Mouse (Mus musculus): ENCODE results near the gene Capza1.
"Not testable (repeated sequence)": the region's sequence is repeated elsewhere in the genome, so short reads cannot be mapped to it uniquely, and the experiment has no call there.

Gene Capza1

GRCm38 (mm10) chr3:104863786-104864650, at the start of gene Capza1, which contains the start of gene St7l:
Gene Capza1 (minus strand): TSS chr3:104864505.
Gene St7l (plus strand): TSS chr3:104864005.
- peak; percentile 88 for DNase-seq (ENCODE audit: low read depth)

DNA sequence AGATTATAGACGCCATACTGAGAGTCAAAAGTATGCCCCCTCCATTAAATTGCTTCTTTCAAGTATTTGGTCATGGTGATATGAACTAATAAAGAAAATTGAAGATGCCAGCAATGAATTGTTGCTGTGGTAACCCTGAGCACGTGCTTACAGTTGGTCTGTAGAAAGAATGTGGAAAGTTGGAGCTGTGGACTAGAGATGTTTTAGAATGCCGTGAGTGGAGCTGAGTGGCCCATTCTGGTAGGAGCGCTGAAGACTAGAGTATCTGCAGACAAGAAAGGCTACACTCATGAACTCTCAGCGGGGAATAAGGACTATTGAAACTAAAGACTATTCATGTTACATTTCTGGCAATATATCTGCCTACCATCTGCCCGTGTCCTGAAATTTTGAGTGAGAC, 44.9 kb upstream of the Capza1 start:
- no peak for DNase-seq (ENCODE audit: low read depth)

DNA sequence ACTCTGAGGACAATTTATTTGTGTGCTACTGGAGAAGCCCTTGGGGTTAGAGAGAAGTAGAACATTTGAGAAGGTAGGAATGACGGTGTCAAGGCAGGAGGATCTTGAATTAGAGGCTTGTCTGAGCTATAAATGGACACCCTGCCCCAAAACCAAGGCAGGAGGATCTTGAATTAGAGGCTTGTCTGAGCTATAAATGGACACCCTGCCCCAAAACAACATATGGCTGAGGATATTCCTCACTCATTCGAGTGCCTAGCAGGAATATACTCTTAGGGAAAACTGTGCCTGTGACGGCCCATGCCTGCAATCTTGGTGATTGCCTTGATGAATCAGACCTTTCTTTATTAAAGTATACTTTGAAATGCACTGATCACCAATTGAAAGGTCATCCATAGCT, 41.7 kb upstream of the Capza1 start:
- no peak for DNase-seq (ENCODE audit: low read depth)

GRCm38 (mm10) chr3:104905389-104905788, 41.1 kb upstream of the Capza1 start:
- no peak for DNase-seq (ENCODE audit: low read depth)

DNA sequence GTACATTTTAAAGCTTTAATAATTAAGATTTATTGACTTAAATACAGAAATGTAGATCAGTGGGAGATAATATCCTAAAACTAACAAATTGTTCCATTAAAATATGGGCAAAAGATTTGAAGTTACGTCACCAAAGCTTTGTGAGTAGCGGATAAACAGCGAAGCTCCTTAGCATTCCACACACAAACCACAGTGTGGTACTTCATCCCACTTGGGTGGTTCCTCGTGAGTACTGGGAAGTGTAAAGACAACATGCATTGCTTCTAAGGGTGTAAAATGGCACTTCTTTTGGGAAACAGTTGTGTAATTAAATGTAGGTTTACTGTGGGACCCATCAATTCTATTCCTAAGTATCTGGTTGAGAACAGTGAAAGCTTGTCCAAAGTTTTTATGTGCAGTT, 36.8 kb upstream of the Capza1 start:
- no peak for DNase-seq (ENCODE audit: low read depth)

DNA sequence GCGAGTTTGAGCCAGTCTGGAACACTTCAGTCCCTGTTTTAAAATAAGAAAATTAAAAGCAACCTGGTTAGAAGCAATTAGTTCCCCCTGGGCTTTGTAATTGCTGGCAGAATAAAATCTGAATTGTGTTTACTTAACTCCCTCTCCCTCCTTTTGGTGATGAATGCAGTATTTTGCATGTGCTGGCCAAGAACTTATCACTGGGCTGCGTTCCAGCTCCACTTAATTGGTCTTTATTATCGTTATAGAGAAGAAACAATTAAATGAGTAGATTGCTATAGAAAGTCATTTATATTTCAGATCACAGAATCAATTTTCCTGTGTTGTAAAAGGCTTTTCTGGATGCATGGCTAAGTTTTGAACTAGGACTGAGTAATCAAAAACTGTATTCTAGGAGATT, 31.8 kb upstream of the Capza1 start:
- DNase-seq (ENCODE audit: low read depth), result no peak

- DNase-seq (ENCODE audit: low read depth), result no peak
These were observed 24.3 kb upstream of the Capza1 start for GRCm38 (mm10) chr3:104888585-104888984.

DNA sequence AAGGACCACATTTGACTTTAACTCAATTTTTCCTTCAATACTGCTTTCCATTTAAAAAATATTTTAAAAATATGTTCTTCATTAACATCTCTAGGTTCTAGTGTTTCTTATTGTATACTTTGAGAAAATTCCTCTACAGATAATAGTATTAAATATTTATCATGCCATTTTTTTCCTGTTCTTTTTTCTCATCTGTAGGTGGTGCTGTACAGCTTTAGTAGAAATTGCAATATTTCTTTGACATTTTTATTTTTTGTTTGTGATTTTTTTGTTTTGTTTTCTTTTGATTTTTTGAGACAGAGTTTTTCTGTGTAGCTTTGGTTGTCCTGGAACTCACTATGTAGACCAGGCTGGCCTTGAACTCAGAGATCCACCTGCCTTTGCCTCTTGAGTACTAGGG, 5.3 kb upstream of the Capza1 start:
- DNase-seq (ENCODE audit: low read depth), result no peak

DNA sequence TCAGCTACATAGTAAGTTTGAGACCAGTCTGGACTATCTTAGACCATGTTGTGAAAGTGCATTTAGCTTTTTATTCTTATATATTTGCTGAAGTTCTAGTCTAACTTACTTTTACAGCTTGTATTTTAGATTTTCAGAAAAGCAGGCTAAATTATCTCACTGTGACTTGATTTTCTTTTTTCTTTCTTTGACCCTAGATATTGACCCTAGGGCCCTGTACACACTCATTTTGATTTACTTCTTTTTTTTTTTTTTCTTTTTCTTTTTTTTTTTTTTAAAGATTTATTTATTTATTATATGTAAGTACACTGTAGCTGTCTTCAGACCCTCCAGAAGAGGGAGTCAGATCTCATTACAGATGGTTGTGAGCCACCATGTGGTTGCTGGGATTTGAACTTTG, 2.4 kb upstream of the Capza1 start:
- DNase-seq (ENCODE audit: low read depth), result not testable (repeated sequence)

DNA sequence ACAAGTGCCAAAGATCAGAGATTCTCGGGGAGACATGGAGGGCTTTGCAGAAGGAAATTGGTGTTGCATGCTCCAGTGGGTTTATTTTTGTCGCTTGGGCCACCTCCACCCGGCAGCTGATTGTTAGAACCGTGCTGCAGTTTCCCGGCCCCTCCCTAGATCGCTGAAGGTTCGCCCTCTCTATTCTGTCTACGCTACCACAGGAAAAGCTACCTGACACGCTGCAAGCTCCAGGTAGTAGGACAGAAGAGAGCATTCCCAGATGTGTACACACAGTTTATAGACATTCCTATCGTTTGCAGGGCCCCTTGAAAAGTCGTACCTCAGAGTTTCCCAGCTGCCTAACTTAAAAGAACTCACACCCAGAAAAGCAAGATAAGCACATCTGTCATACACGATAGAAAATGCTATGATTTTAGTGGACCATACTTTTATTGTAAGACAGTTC, 1.1 kb upstream of the Capza1 start:
- DNase-seq (ENCODE audit: low read depth), result no peak

- DNase-seq (ENCODE audit: low read depth), result peak; percentile 86
These were observed 491 bp upstream of the Capza1 start for GRCm38 (mm10) chr3:104864651-104865340.

- no peak for DNase-seq (ENCODE audit: low read depth)
These were observed 5.7 kb downstream of the Capza1 start for GRCm38 (mm10) chr3:104858560-104858959.

- DNase-seq (ENCODE audit: low read depth), result peak; percentile 49
These were observed 8.2 kb downstream of the Capza1 start for GRCm38 (mm10) chr3:104856106-104856505.

GRCm38 (mm10) chr3:104854866-104855265, 9.4 kb downstream of the Capza1 start:
- no peak for DNase-seq (ENCODE audit: low read depth)

DNA sequence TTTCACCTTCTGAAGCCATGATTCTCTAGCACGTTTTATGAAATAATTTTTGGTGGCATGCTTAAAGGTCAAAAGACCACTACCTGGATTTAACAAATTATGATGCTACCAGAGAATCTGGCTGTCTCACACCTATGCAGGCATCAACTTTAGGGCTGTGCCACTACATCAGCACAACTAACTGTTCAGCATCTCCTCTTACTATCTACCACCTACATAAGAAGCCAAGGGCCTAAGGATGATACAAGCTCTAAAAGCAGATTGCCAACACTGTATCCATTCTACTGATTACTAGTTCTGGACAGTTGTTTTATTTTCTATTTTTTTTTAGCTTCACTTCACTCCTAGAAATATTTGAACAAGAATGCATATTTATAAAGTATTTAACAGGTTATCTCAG, 9.8 kb downstream of the Capza1 start:
- DNase-seq (ENCODE audit: low read depth), result no peak

GRCm38 (mm10) chr3:104846601-104847000, 17.7 kb downstream of the Capza1 start:
- no peak for DNase-seq (ENCODE audit: low read depth)

DNA sequence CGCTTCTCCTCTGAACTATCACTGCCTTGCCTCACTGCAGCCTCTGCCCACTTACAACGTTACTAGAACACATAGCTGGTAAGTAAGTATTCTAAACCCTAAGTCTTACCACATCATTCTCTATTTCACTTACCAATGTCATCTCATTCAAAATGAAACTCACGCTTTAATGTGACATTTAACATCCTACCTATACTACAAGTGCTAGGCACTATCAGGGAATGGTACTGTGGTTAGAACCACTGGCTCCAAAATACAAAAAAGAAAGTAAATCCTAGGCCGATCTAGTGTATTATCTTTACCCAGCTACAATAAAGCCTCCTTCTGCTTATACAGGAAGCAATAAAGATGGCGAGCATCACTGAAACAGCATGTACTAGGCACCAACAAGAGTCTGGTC, 23.3 kb downstream of the Capza1 start:
- DNase-seq (ENCODE audit: low read depth), result no peak

DNA sequence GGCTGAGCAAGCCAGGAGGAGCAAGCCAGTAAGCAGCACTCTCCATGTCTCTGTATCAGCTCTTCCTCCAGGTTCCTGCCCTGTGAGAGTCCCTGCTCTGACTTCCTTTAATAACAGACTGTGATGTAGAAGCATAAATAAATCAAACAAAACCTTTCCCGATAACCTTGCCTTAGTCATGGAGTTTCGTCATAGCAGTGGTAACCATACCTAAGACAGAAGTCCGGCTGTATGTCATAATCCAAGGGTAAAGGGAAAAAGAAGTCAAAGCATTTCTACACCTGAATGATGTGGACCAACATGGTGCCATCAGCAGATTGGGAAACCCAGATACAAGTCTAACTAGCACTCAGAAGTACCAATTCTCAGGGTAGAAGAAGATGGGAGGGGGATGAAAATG, 28.5 kb downstream of the Capza1 start:
- no peak for DNase-seq (ENCODE audit: low read depth)

GRCm38 (mm10) chr3:104822413-104822812, 41.9 kb downstream of the Capza1 start:
- DNase-seq (ENCODE audit: low read depth), result no peak

GRCm38 (mm10) chr3:104820426-104820825, 43.9 kb downstream of the Capza1 start:
- no peak for DNase-seq (ENCODE audit: low read depth)

DNA sequence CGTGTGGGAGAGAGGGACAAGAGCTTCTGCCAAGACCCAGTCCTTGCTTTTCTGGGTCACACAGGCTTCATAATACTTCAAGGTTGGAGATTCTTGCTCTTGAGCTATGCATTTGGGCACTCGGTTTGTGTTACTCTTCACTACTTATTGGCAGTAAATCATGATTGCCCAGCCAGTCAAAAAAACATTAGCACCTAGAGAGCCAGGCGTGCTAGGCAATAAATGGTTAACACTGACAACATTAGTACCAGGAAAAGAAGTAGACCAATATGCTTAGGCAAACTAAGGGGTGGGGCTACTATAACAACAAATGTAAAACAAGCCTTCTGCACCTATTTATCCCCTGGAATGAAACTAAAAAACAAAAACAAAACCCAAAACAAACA, 45.6 kb downstream of the Capza1 start:
- DNase-seq (ENCODE audit: low read depth), result no peak

DNA sequence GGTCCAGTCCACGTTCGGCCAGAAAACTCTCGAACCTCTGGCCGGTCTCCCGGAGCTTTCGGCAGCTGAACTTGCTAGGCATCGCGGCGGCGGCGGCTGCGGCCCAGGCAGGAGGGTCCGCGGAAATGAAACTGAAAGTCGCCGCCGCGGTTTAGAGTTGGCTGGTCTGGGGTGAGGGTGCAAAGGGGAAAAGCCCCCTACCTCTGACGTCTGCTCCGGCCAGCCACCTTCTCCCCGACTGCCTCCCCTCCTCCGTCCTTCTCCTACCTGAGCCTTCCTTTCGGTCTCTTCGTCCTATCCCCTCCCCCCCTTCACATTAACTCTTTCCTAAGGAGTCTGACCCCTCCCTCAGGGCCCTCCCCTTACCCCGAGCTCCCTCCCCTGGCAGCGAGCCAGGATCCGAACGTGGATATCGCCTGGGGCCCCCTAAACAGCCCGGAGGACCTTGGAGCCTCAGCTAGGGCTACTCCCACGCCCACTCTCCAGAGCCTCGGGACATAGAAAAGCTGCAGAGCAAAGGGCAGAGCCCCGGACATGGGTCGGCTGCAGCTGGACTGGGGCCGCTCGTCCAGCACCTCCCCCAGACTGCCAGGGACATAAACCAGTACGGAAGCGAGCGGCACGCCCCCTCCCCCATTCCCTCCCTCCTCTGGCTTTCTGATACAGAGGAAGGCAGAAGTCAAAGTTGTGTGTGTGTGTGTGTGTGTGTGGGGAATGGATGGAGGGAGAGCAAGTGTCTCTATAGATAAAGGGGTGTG, 46.1 kb downstream of the Capza1 start, which contains the start of gene Mov10:
Mov10 (minus strand) TSS at position 573 of the 758 bp plus-strand sequence.
- DNase-seq (ENCODE audit: low read depth), result peak; percentile 78

All from naive thymus-derived CD4-positive, alpha-beta T cell, adult 2 months (primary cell).